Mouse (Mus musculus) midbrain, postnatal 0 days (tissue): Measurements from ENCODE around the gene 4930516K23Rik. TPM values are rescaled to one million over a fixed set of nuclear protein-coding genes. Genes with fewer than 3 reads are reported as not detected.

Source experiments
- ATAC-seq: fragments of 200-750 bp; cut with Nextera tagmentation; 2 replicates; pipeline ENCODE4 v1.8.0; 2017; ENCODE audit warnings: moderate number of reproducible peaks, mild to moderate bottlenecking, moderate TSS enrichment, moderate library complexity; ENCODE audit not compliant: low FRiP score
- DNase-seq: peaks from one replicate; pipeline ENCODE4 v3.0.0-alpha.2; 2015; ENCODE audit warnings: low spot score
- H3K27ac ChIP-seq: fragments of 300-500 bp; sonication (generic); 2 replicates; pipeline ENCODE4 v1.5.1; 2014; ENCODE audit warnings: low read depth, mild to moderate bottlenecking, low read length, mixed read lengths
- H3K27me3 ChIP-seq: fragments of 300-500 bp; sonication (generic); 2 replicates; pipeline ENCODE4 v1.6.1; 2014; ENCODE audit warnings: low read length, control low read depth, mixed read lengths; ENCODE audit not compliant: insufficient read depth
- H3K36me3 ChIP-seq: fragments of 300-500 bp; sonication (generic); 2 replicates; pipeline ENCODE4 v1.6.1; 2014; ENCODE audit warnings: low read length, control low read depth, mixed read lengths; ENCODE audit not compliant: insufficient read depth
- H3K4me1 ChIP-seq: fragments of 300-500 bp; sonication (generic); 2 replicates; pipeline ENCODE4 v1.6.1; 2014; ENCODE audit warnings: mild to moderate bottlenecking, control low read depth, antibody characterized with exemption, low read length, mixed read lengths; ENCODE audit not compliant: insufficient read depth
- H3K4me2 ChIP-seq: fragments of 300-500 bp; sonication (generic); 2 replicates; pipeline ENCODE4 v1.6.1; 2014; ENCODE audit warnings: low read depth, mild to moderate bottlenecking, low read length, mixed read lengths; ENCODE audit not compliant: poor library complexity, severe bottlenecking
- H3K4me3 ChIP-seq: fragments of 300-500 bp; sonication (generic); 2 replicates; pipeline ENCODE4 v1.5.1; 2014; ENCODE audit warnings: low read depth, mild to moderate bottlenecking, low read length, moderate library complexity
- H3K9ac ChIP-seq: fragments of 300-500 bp; sonication (generic); replicated peaks from 2 replicates; pipeline ENCODE4 v1.6.1; 2014; ENCODE audit warnings: mild to moderate bottlenecking, low read length, moderate library complexity, mixed read lengths; ENCODE audit not compliant: poor library complexity, severe bottlenecking
- H3K9me3 ChIP-seq: fragments of 300-500 bp; sonication (generic); 2 replicates; pipeline ENCODE4 v1.6.1; 2016; ENCODE audit warnings: low read length, control low read depth
- CTCF ChIP-seq: IDR thresholded peaks from 2 replicates; pipeline ENCODE4 v1.5.1; 2016; ENCODE audit warnings: antibody characterized with exemption, mild to moderate bottlenecking
- WGBS: fragments of 180-500 bp; shearing (Covaris S2); extraction: QIAGEN DNeasy Blood & Tissue Kit; methylation state at CpG from one replicate; pipeline ENCODE4 v1.1.7; 2014; 5-methylcytosine and 5-hydroxymethylcytosine counted together
- polyA plus RNA-seq: library from polyadenylated mRNA; unstranded; fragments of >200 nt; fragmentation: Nextera tagmentation; extraction: Ambion mirVana; gene quantifications from 2 replicates; pipeline ENCODE4 v1.2.1, GENCODE M21; 2015
- total RNA-seq: library from RNA; depleted of rRNA; stranded (reverse); fragments of >200 nt; gene quantifications from 2 replicates; pipeline ENCODE4 v1.2.3, GENCODE M21; 2014

4930516K23Rik gene
- total and polyA plus RNA-seq, 2 experiments from 2014 or later, result not detected

DNA sequence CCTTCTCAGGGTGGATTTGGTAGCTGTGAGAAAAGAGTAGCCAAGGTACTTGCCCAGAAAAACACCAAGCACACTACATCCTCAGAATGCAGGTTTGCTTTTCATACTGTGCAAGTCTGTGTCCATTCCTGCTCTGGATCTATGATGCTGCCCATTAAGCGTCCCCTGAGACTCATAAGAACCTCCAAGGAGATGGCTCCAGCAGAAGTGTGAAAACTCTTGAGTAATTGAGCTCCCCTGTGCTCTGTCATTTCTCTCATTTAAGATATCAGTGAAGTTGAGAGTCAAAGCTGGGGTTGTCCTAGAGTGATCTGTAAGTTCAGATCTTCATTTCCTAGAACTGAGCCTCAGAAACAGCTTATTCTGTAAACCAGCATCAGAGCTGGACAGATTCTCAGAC is 8.7 kb downstream of the 4930516K23Rik start, which contains the start of gene Olfr642:
Gene Olfr642, minus strand, starts transcription at position 101 of the 400 bp plus-strand sequence.
- Histone ChIP-seq H3K4me2 (no peak within 1 kb of the TSS), H3K9me3 (no peaks in the 10 kb centered on the region), H3K4me1 (no peaks in the 10 kb centered on the region), H3K27ac (no peak within 1 kb of the TSS), H3K9ac (no peak within 1 kb of the TSS), H3K4me3 (no peak within 1 kb of the TSS), H3K36me3 (no peaks in the 10 kb centered on the region), H3K27me3 (no peaks in the 10 kb centered on the region)
- 71% methylated on average over 1 of the region's 1 CpGs for WGBS
- DNase-seq, result no peak
- no peak for ATAC-seq
- no peak for TF ChIP-seq CTCF

DNA sequence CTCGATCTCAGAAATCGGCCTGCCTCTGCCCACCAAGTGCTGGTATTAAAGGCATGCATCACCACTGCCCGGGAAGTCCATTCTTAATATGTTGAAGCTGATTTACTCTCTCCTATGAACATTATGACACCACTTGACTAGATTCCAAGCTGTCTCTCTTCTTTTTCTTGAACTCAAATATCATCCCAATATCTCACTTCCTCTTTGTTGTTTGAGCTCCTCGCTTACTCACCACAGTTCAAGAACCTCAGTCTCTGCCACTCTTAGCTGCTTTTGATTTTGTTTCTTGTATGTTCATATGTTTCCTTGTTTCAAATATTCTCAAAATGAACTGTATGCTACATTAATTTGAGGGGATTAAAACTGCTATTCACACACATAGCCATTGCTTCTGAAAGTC is 10.5 kb downstream of the 4930516K23Rik start:
- Histone ChIP-seq H3K9ac (no peak overlapping the region), H3K9me3 (no peaks in the 10 kb centered on the region), H3K4me1 (no peaks in the 10 kb centered on the region), H3K4me2 (no peak overlapping the region), H3K27me3 (no peaks in the 10 kb centered on the region), H3K27ac (no peak overlapping the region), H3K36me3 (no peaks in the 10 kb centered on the region), H3K4me3 (no peak overlapping the region)
- ATAC-seq, result no peak
- no peak for TF ChIP-seq CTCF
- no peak for DNase-seq
- WGBS, result 92% methylated on average over 4 of the region's 4 CpGs

DNA sequence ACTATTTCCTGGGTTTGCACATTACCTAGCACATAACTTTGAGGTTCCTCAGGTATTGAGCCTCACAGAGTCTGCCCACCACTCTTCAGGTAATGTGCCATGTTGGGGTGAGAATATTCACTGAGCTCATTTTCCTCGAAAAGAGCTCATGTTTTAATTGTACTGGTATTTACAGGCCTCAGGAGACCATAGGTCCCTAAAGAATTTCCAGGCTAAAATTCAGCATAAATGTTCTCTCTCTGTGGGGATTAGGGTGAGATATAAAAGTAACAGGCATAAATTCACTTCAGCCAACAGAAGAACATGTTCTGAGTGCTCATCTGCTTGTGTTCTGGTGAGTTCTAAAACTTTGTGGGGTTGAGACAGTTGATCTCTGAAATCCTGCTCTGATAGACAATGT is 26.1 kb downstream of the 4930516K23Rik start, which contains the start of gene Olfr641:
Gene Olfr641, plus strand, starts transcription at position 301 of the 400 bp plus-strand sequence.
- DNase-seq, result no peak
- TF ChIP-seq CTCF, result no peak
- no peak for ATAC-seq
- H3K4me2 ChIP-seq, result no peak within 1 kb of the TSS
- no peaks in the 10 kb centered on the region for H3K4me1 ChIP-seq
- WGBS, result 63% methylated on average over 1 of the region's 1 CpGs
- H3K4me3 ChIP-seq, result no peak within 1 kb of the TSS
- H3K27ac ChIP-seq, result no peak within 1 kb of the TSS
- H3K9me3 ChIP-seq, result no peaks in the 10 kb centered on the region
- no peaks in the 10 kb centered on the region for H3K36me3 ChIP-seq
- no peak within 1 kb of the TSS for H3K9ac ChIP-seq
- H3K27me3 ChIP-seq, result no peaks in the 10 kb centered on the region

DNA sequence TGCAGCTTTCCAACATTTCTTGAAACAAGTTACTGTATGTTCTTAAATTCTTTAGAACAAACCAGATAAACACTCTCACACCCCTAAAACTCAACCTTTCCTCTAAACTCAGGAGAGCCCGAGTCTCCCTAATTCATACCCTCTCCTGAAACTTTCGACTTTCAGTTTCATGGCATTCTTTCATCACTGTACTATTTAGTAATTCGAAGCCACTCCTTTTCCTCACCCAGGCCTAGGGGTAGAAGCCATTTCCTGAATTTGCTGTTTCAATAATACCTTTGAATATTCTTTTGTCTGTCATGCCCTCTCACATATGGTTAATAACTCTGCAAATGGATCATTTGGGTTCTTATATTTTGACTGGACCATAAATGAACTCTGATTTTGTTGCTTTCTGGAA is 34.3 kb downstream of the 4930516K23Rik start:
- ATAC-seq, result no peak
- Histone ChIP-seq H3K4me3 (no peak overlapping the region), H3K9me3 (no peaks in the 10 kb centered on the region), H3K4me1 (no peaks in the 10 kb centered on the region), H3K36me3 (no peaks in the 10 kb centered on the region), H3K9ac (no peak overlapping the region), H3K27ac (no peak overlapping the region), H3K4me2 (no peak overlapping the region), H3K27me3 (no peaks in the 10 kb centered on the region)
- WGBS, result 77% methylated on average over 3 of the region's 3 CpGs
- TF ChIP-seq CTCF, result no peak
- DNase-seq, result no peak

- Histone ChIP-seq H3K9me3 (no peaks in the 10 kb centered on the region), H3K4me2 (no peak within 1 kb of the TSS), H3K36me3 (no peaks in the 10 kb centered on the region), H3K4me1 (no peaks in the 10 kb centered on the region), H3K9ac (no peak within 1 kb of the TSS), H3K27ac (no peak within 1 kb of the TSS), H3K4me3 (no peak within 1 kb of the TSS), H3K27me3 (no peaks in the 10 kb centered on the region)
- DNase-seq, result no peak
- 79% methylated on average over 6 of the region's 6 CpGs for WGBS
- no peak for TF ChIP-seq CTCF
- ATAC-seq, result no peak
Observed at GRCm38 (mm10) chr7:104025473-104025872, 35.8 kb downstream of the 4930516K23Rik start, which contains the start of gene Olfr640. Olfr640 (minus strand) TSS chr7:104025573.

DNA sequence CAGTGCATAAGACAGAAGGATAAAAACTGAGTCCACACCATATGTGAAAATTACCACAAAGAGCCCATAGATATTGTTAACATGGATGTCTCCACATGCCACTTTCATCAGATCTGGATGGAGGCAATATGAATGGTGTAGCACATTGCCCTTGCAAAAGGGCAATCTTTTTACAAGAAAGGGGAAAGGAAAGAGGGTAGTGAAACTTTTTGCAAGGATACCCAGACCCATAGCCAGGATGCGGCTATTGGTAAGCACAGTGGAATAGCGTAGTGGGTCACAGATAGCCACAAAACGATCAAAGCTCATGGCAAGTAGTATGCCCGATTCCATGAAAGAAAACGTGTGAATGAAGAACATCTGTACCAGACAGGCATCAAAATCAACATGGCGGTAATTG is 39.6 kb downstream of the 4930516K23Rik start:
- 90% methylated on average over 6 of the region's 6 CpGs for whole genome bisulfite sequencing
- ATAC-seq (no peak), DNase-seq (no peak)
- no peaks in the 10 kb centered on the region for H3K27me3 ChIP-seq
- H3K9ac ChIP-seq, result no peak overlapping the region
- no peaks in the 10 kb centered on the region for H3K4me1 ChIP-seq
- TF ChIP-seq CTCF, result no peak
- no peak overlapping the region for H3K4me3 ChIP-seq
- no peaks in the 10 kb centered on the region for H3K36me3 ChIP-seq
- H3K27ac ChIP-seq, result no peak overlapping the region
- H3K4me2 ChIP-seq, result no peak overlapping the region
- no peaks in the 10 kb centered on the region for H3K9me3 ChIP-seq
